Mouse (Mus musculus): ENCODE results near the gene Taf15.

DNA sequence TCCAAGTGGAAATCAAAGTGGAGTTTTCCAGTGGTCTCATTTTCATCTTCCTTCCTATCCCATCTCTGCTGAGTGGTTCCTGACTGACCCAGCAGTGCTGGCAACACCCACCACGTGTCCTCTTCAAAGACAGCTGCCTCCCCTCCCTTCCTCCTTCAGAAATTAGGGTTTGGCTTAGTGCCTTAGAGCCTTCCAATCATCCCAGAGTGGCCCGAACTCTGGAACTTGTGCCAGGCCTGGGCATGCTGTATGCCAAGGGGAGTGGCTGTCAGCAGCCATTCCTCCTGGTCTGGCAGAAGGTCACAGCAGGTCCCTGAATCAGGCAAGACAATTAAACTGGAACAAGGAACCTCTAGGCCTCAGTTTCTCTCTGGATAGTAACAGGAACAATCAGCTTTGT, 6.9 kb upstream of the Taf15 start:
- TF ChIP-seq CTCF (IDR thresholded peaks at IDR 0.05; ENCODE audit: low read depth, low read length) (no peak), POLR2A (IDR thresholded peaks at IDR 0.05; ENCODE audit: extremely low read depth, insufficient read depth, low read length) (no peak)
